Mouse (Mus musculus) thymus, adult 18-20 months (tissue): ENCODE results near the gene Cltrn.

Experiments
- DNase-seq, 2 experiments: peaks; one replicate each; pipeline ENCODE4 v3.0.0; 2022; ENCODE audit warnings: mixed read lengths in 2 of 2

The Cltrn gene

GRCm38 (mm10) chrX:164145463-164146250, 57.0 kb downstream of the Cltrn start:
- no peak for DNase-seq

GRCm38 (mm10) chrX:164152703-164153102, 64.1 kb downstream of the Cltrn start:
- DNase-seq, result no peak

- DNase-seq, result no peak
These were observed 65.0 kb downstream of the Cltrn start for GRCm38 (mm10) chrX:164153606-164154005.

- no peak for DNase-seq
These were observed 66.0 kb downstream of the Cltrn start for GRCm38 (mm10) chrX:164154594-164154993.

- no peak for DNase-seq
These were observed 76.1 kb downstream of the Cltrn start for GRCm38 (mm10) chrX:164164681-164165080.
